Mouse (Mus musculus): ENCODE measurements around the gene Prmt2.

The Prmt2 gene

GRCm38 (mm10) chr10:76237341-76238225 is at the start of gene Prmt2:
TSS of gene Prmt2 (minus strand) at chr10:76237865.
- H3K36me3 ChIP-seq (ENCODE audit: control insufficient read depth, insufficient read depth, low read length, poor library complexity, severe bottlenecking), result no peaks in the 10 kb centered on the region
- H3K27me3 ChIP-seq (ENCODE audit: control insufficient read depth, insufficient read depth, low read length, poor library complexity, severe bottlenecking), result no peaks in the 10 kb centered on the region
- DNase-seq (ENCODE audit: low read depth, low spot score), result peak; percentile 95

- Histone ChIP-seq H3K36me3 (ENCODE audit: control insufficient read depth, insufficient read depth, low read length, poor library complexity, severe bottlenecking) (no peaks in the 10 kb centered on the region; the same call in 1 of the 2 replicates), H3K27me3 (ENCODE audit: control insufficient read depth, insufficient read depth, low read length, poor library complexity, severe bottlenecking) (no peaks in the 10 kb centered on the region)
Observed at GRCm38 (mm10) chr10:76278541-76279097, 41.0 kb upstream of the Prmt2 start.

GRCm38 (mm10) chr10:76275256-76275655 is 37.6 kb upstream of the Prmt2 start:
- no peak for DNase-seq (ENCODE audit: low read depth, low spot score)
- Histone ChIP-seq H3K27me3 (ENCODE audit: control insufficient read depth, insufficient read depth, low read length, poor library complexity, severe bottlenecking) (no peaks in the 10 kb centered on the region; the same call in 1 of the 2 replicates), H3K36me3 (ENCODE audit: control insufficient read depth, insufficient read depth, low read length, poor library complexity, severe bottlenecking) (no peaks in the 10 kb centered on the region)

More at GRCm38 (mm10) chr10:76278541-76279097, 41.0 kb upstream of the Prmt2 start:
- DNase-seq (ENCODE audit: low read depth, low spot score), result no peak

GRCm38 (mm10) chr10:76271238-76271637 is 33.6 kb upstream of the Prmt2 start:
- no peaks in the 10 kb centered on the region for H3K36me3 ChIP-seq (ENCODE audit: control insufficient read depth, insufficient read depth, low read length, poor library complexity, severe bottlenecking)
- no peaks in the 10 kb centered on the region; the same call in 1 of the 2 replicates for H3K27me3 ChIP-seq (ENCODE audit: control insufficient read depth, insufficient read depth, low read length, poor library complexity, severe bottlenecking)
- peak; percentile 52 for DNase-seq (ENCODE audit: low read depth, low spot score)

GRCm38 (mm10) chr10:76262431-76262830 is 24.8 kb upstream of the Prmt2 start:
- DNase-seq (ENCODE audit: low read depth, low spot score), result no peak
- Histone ChIP-seq H3K36me3 (ENCODE audit: control insufficient read depth, insufficient read depth, low read length, poor library complexity, severe bottlenecking) (no peaks in the 10 kb centered on the region; the same call in 1 of the 2 replicates), H3K27me3 (ENCODE audit: control insufficient read depth, insufficient read depth, low read length, poor library complexity, severe bottlenecking) (no peaks in the 10 kb centered on the region)

GRCm38 (mm10) chr10:76261447-76261846 is 23.8 kb upstream of the Prmt2 start:
- no peak for DNase-seq (ENCODE audit: low read depth, low spot score)
- no peaks in the 10 kb centered on the region; the same call in 1 of the 2 replicates for H3K36me3 ChIP-seq (ENCODE audit: control insufficient read depth, insufficient read depth, low read length, poor library complexity, severe bottlenecking)
- H3K27me3 ChIP-seq (ENCODE audit: control insufficient read depth, insufficient read depth, low read length, poor library complexity, severe bottlenecking), result no peaks in the 10 kb centered on the region

GRCm38 (mm10) chr10:76260358-76261059 is 22.8 kb upstream of the Prmt2 start:
- H3K27me3 ChIP-seq (ENCODE audit: control insufficient read depth, insufficient read depth, low read length, poor library complexity, severe bottlenecking), result no peaks in the 10 kb centered on the region
- no peak for DNase-seq (ENCODE audit: low read depth, low spot score)
- H3K36me3 ChIP-seq (ENCODE audit: control insufficient read depth, insufficient read depth, low read length, poor library complexity, severe bottlenecking), result no peaks in the 10 kb centered on the region; the same call in 1 of the 2 replicates

GRCm38 (mm10) chr10:76259566-76260232 is 22.0 kb upstream of the Prmt2 start:
- DNase-seq (ENCODE audit: low read depth, low spot score), result no peak
- Histone ChIP-seq H3K27me3 (ENCODE audit: control insufficient read depth, insufficient read depth, low read length, poor library complexity, severe bottlenecking) (no peaks in the 10 kb centered on the region), H3K36me3 (ENCODE audit: control insufficient read depth, insufficient read depth, low read length, poor library complexity, severe bottlenecking) (no peaks in the 10 kb centered on the region; the same call in 1 of the 2 replicates)

- DNase-seq (ENCODE audit: low read depth, low spot score), result no peak
- Histone ChIP-seq H3K27me3 (ENCODE audit: control insufficient read depth, insufficient read depth, low read length, poor library complexity, severe bottlenecking) (no peaks in the 10 kb centered on the region), H3K36me3 (ENCODE audit: control insufficient read depth, insufficient read depth, low read length, poor library complexity, severe bottlenecking) (no peaks in the 10 kb centered on the region; the same call in 1 of the 2 replicates)
Observed at GRCm38 (mm10) chr10:76257719-76258390, 20.2 kb upstream of the Prmt2 start.

- no peak for DNase-seq (ENCODE audit: low read depth, low spot score)
- Histone ChIP-seq H3K36me3 (ENCODE audit: control insufficient read depth, insufficient read depth, low read length, poor library complexity, severe bottlenecking) (no peaks in the 10 kb centered on the region; the same call in 1 of the 2 replicates), H3K27me3 (ENCODE audit: control insufficient read depth, insufficient read depth, low read length, poor library complexity, severe bottlenecking) (no peaks in the 10 kb centered on the region)
Observed at GRCm38 (mm10) chr10:76257231-76257630, 19.6 kb upstream of the Prmt2 start.

GRCm38 (mm10) chr10:76255617-76256016 is 18.0 kb upstream of the Prmt2 start:
- no peaks in the 10 kb centered on the region; the same call in 1 of the 2 replicates for H3K36me3 ChIP-seq (ENCODE audit: control insufficient read depth, insufficient read depth, low read length, poor library complexity, severe bottlenecking)
- no peak for DNase-seq (ENCODE audit: low read depth, low spot score)

GRCm38 (mm10) chr10:76253536-76253935 is 15.9 kb upstream of the Prmt2 start, which contains the start of gene S100b:
TSS of gene S100b (plus strand) at chr10:76253853.
- Histone ChIP-seq H3K27me3 (ENCODE audit: control insufficient read depth, insufficient read depth, low read length, poor library complexity, severe bottlenecking) (no peaks in the 10 kb centered on the region), H3K36me3 (ENCODE audit: control insufficient read depth, insufficient read depth, low read length, poor library complexity, severe bottlenecking) (no peaks in the 10 kb centered on the region; the same call in 1 of the 2 replicates)
- no peak for DNase-seq (ENCODE audit: low read depth, low spot score)

More at GRCm38 (mm10) chr10:76255617-76256016, 18.0 kb upstream of the Prmt2 start:
- no peaks in the 10 kb centered on the region for H3K27me3 ChIP-seq (ENCODE audit: control insufficient read depth, insufficient read depth, low read length, poor library complexity, severe bottlenecking)

GRCm38 (mm10) chr10:76253079-76253478 is 15.4 kb upstream of the Prmt2 start:
- DNase-seq (ENCODE audit: low read depth, low spot score), result no peak
- H3K36me3 ChIP-seq (ENCODE audit: control insufficient read depth, insufficient read depth, low read length, poor library complexity, severe bottlenecking), result no peaks in the 10 kb centered on the region; the same call in 1 of the 2 replicates
- H3K27me3 ChIP-seq (ENCODE audit: control insufficient read depth, insufficient read depth, low read length, poor library complexity, severe bottlenecking), result no peaks in the 10 kb centered on the region

GRCm38 (mm10) chr10:76250870-76251269 is 13.2 kb upstream of the Prmt2 start:
- no peak for DNase-seq (ENCODE audit: low read depth, low spot score)
- H3K27me3 ChIP-seq (ENCODE audit: control insufficient read depth, insufficient read depth, low read length, poor library complexity, severe bottlenecking), result no peaks in the 10 kb centered on the region

More at GRCm38 (mm10) chr10:76250870-76251269, 13.2 kb upstream of the Prmt2 start:
- no peaks in the 10 kb centered on the region; the same call in 1 of the 2 replicates for H3K36me3 ChIP-seq (ENCODE audit: control insufficient read depth, insufficient read depth, low read length, poor library complexity, severe bottlenecking)
